Mouse (Mus musculus) kidney, embryonic 14.5 days (tissue): ENCODE measurements around the gene Olfr608. TPM values are rescaled to one million over a fixed set of nuclear protein-coding genes. Genes with fewer than 3 reads are reported as not detected.

Experiments used
- polyA plus RNA-seq: library from polyadenylated mRNA; unstranded; fragments of >200 nt; fragmentation: Nextera tagmentation; extraction: Ambion mirVana; gene quantifications from 2 replicates; pipeline ENCODE4 v1.2.1, GENCODE M21; 2014

Gene Olfr608
- polyA plus RNA-seq, 1 experiment from 2014 or later: not detected

Other genes with a start within 250 kb of the Olfr608 start
- gene Usp17ld, start 217.4 kb upstream of the Olfr608 start, polyA plus RNA-seq: not detected in 2 replicates
- gene Olfr596, start 164.2 kb upstream of the Olfr608 start, polyA plus RNA-seq: not detected in 2 replicates
- not detected in 2 replicates for gene Olfr597, start 153.6 kb upstream of the Olfr608 start, polyA plus RNA-seq
- not detected in 2 replicates for gene Olfr598, start 146.3 kb upstream of the Olfr608 start, polyA plus RNA-seq
- not detected in 2 replicates for gene Olfr599, start 134.0 kb upstream of the Olfr608 start, polyA plus RNA-seq
- not detected in 2 replicates for gene Olfr600, start 120.2 kb upstream of the Olfr608 start, polyA plus RNA-seq
- not detected in 2 replicates for gene Olfr601, start 107.2 kb upstream of the Olfr608 start, polyA plus RNA-seq
- gene Olfr603, start 83.7 kb upstream of the Olfr608 start, polyA plus RNA-seq: not detected in 2 replicates
- gene Usp17lc, start 54.8 kb upstream of the Olfr608 start, polyA plus RNA-seq: not detected in 2 replicates
- not detected in 2 replicates for gene Olfr605, start 24.4 kb upstream of the Olfr608 start, polyA plus RNA-seq
- not detected in 2 replicates for gene Olfr606, start 20.8 kb upstream of the Olfr608 start, polyA plus RNA-seq
- not detected in 2 replicates for gene Olfr607, start 5.7 kb upstream of the Olfr608 start, polyA plus RNA-seq
- not detected in 2 replicates for gene Olfr609, start 28.2 kb downstream of the Olfr608 start, polyA plus RNA-seq
- gene Olfr610, start 42.2 kb downstream of the Olfr608 start, polyA plus RNA-seq: not detected in 2 replicates
- not detected in 2 replicates for gene Olfr611, start 51.0 kb downstream of the Olfr608 start, polyA plus RNA-seq
- gene Olfr612, start 72.8 kb downstream of the Olfr608 start, polyA plus RNA-seq: not detected in 2 replicates
- gene Olfr613, start 78.2 kb downstream of the Olfr608 start, polyA plus RNA-seq: not detected in 2 replicates
- gene Olfr615, start 86.2 kb downstream of the Olfr608 start, polyA plus RNA-seq: not detected in 2 replicates
- gene Olfr616, start 99.3 kb downstream of the Olfr608 start, polyA plus RNA-seq: not detected in 2 replicates
- gene Olfr617, start 103.2 kb downstream of the Olfr608 start, polyA plus RNA-seq: not detected in 2 replicates
- gene Olfr618, start 120.2 kb downstream of the Olfr608 start, polyA plus RNA-seq: not detected in 2 replicates
- gene Olfr619, start 130.7 kb downstream of the Olfr608 start, polyA plus RNA-seq: not detected in 2 replicates
- not detected in 2 replicates for gene Olfr620, start 142.7 kb downstream of the Olfr608 start, polyA plus RNA-seq
- not detected in 2 replicates for gene Olfr622, start 172.8 kb downstream of the Olfr608 start, polyA plus RNA-seq
- gene Olfr623, start 193.8 kb downstream of the Olfr608 start, polyA plus RNA-seq: not detected in 2 replicates
- gene Olfr624, start 201.3 kb downstream of the Olfr608 start, polyA plus RNA-seq: 0.04 TPM in 1 of 2 replicates, not detected in the other
- not detected in 2 replicates for gene Olfr625-ps1, start 212.8 kb downstream of the Olfr608 start, polyA plus RNA-seq
- not detected in 2 replicates for gene Olfr243, start 244.8 kb downstream of the Olfr608 start, polyA plus RNA-seq